Mouse (Mus musculus) limb, embryonic 12.5 days (tissue): Measurements from ENCODE around the gene Pspn. TPM values are rescaled to one million over a fixed set of nuclear protein-coding genes. Genes with fewer than 3 reads are reported as not detected.
A peak's percentile ranks its signal among the peaks of the same experiment; 100 is the strongest.

Experiments used
- ATAC-seq: fragments of 200-750 bp; cut with Nextera tagmentation; 2 replicates; pipeline ENCODE4 v1.8.0; 2017; ENCODE audit warnings: low read depth, moderate TSS enrichment; ENCODE audit not compliant: insufficient number of reproducible peaks, insufficient read depth, low FRiP score, low TSS enrichment
- H3K27ac ChIP-seq: fragments of 300-500 bp; sonication (generic); 2 replicates; pipeline ENCODE4 v1.5.1; 2016; ENCODE audit warnings: mild to moderate bottlenecking, moderate library complexity
- H3K27me3 ChIP-seq: fragments of 300-500 bp; sonication (generic); 2 replicates; pipeline ENCODE4 v1.6.1; 2016; ENCODE audit warnings: mild to moderate bottlenecking, moderate library complexity
- H3K36me3 ChIP-seq: fragments of 300-500 bp; sonication (generic); 2 replicates; pipeline ENCODE4 v1.6.1; 2016; ENCODE audit warnings: mild to moderate bottlenecking, moderate library complexity
- H3K4me1 ChIP-seq: fragments of 300-500 bp; sonication (generic); replicated peaks from 2 replicates; pipeline ENCODE4 v1.6.1; 2016
- H3K4me2 ChIP-seq: fragments of 300-500 bp; sonication (generic); 2 replicates; pipeline ENCODE4 v1.6.1; 2016; ENCODE audit warnings: mild to moderate bottlenecking, moderate library complexity
- H3K4me3 ChIP-seq: fragments of 300-500 bp; sonication (generic); replicated peaks from 2 replicates; pipeline ENCODE4 v1.5.1; 2016; ENCODE audit warnings: mild to moderate bottlenecking
- H3K9ac ChIP-seq: fragments of 300-500 bp; sonication (generic); replicated peaks from 2 replicates; pipeline ENCODE4 v1.6.1; 2016; ENCODE audit warnings: mild to moderate bottlenecking, moderate library complexity
- H3K9me3 ChIP-seq: fragments of 300-500 bp; sonication (generic); 2 replicates; pipeline ENCODE4 v1.6.1; 2016; ENCODE audit warnings: mild to moderate bottlenecking, moderate library complexity
- WGBS: fragments of 180-500 bp; shearing (Covaris S2); methylation state at CpG from one replicate; pipeline ENCODE4 v1.1.7; 2016; 5-methylcytosine and 5-hydroxymethylcytosine counted together
- polyA plus RNA-seq: library from polyadenylated mRNA; unstranded; fragments of >200 nt; fragmentation: Nextera tagmentation; extraction: Ambion mirVana; gene quantifications from 2 replicates; pipeline ENCODE4 v1.2.1, GENCODE M21; 2016

Gene Pspn
- polyA plus RNA-seq, 1 experiment from 2014 or later: not detected

- WGBS: 86% methylated on average over 2 of the region's 2 CpGs
- H3K36me3 ChIP-seq: peaks cover 56% of the 10 kb centered on the region
- no peak overlapping the region for H3K4me2 ChIP-seq
- H3K27ac ChIP-seq: no peak overlapping the region
- no peaks in the 10 kb centered on the region for H3K4me1 ChIP-seq
- no peaks in the 10 kb centered on the region for H3K27me3 ChIP-seq
- no peak overlapping the region for H3K4me3 ChIP-seq
- ATAC-seq: no peak
- H3K9me3 ChIP-seq: no peaks in the 10 kb centered on the region
- no peak overlapping the region for H3K9ac ChIP-seq
These were observed 19.9 kb upstream of the Pspn start for GRCm38 (mm10) chr17:57019693-57020092.

- H3K36me3 ChIP-seq: peaks cover 22% of the 10 kb centered on the region
- WGBS: 76% methylated on average over 13 of the region's 13 CpGs
- H3K9me3 ChIP-seq: no peaks in the 10 kb centered on the region
- H3K4me1 ChIP-seq: peaks cover 17% of the 10 kb centered on the region
- no peak for ATAC-seq
- H3K4me3 ChIP-seq: peak overlapping the region; percentile 71
- H3K4me2 ChIP-seq: peak overlapping the region; percentile 93
- H3K9ac ChIP-seq: no peak overlapping the region
- no peaks in the 10 kb centered on the region for H3K27me3 ChIP-seq
- H3K27ac ChIP-seq: peak overlapping the region; percentile 93
These were observed 12.5 kb upstream of the Pspn start for GRCm38 (mm10) chr17:57012245-57012795.

GRCm38 (mm10) chr17:57011236-57012141 lies 11.7 kb upstream of the Pspn start, which contains the start of the genes Gtf2f1 and Gm17949:
Gene Gtf2f1, minus strand, starts transcription at chr17:57011288.
Gene Gm17949, plus strand, starts transcription at chr17:57011469.
- peaks cover 31% of the 10 kb centered on the region for H3K36me3 ChIP-seq
- H3K27me3 ChIP-seq: no peaks in the 10 kb centered on the region
- peak; percentile 90 for ATAC-seq
- H3K4me3 ChIP-seq: peak within 1 kb of the TSS; percentile 71
- H3K9ac ChIP-seq: peak within 1 kb of the TSS; percentile 79
- under 1% methylated on average over 51 of the region's 51 CpGs for WGBS
- peaks cover 17% of the 10 kb centered on the region for H3K4me1 ChIP-seq
- no peaks in the 10 kb centered on the region for H3K9me3 ChIP-seq
- H3K4me2 ChIP-seq: peak within 1 kb of the TSS; percentile 93
- peak within 1 kb of the TSS; percentile 93 for H3K27ac ChIP-seq

- peak overlapping the region; percentile 71 for H3K4me3 ChIP-seq
- H3K4me1 ChIP-seq: peaks cover 17% of the 10 kb centered on the region
- H3K27ac ChIP-seq: peak overlapping the region; percentile 73
- ATAC-seq: peak; percentile 56
- H3K9me3 ChIP-seq: no peaks in the 10 kb centered on the region
- H3K9ac ChIP-seq: peak overlapping the region; percentile 79
- H3K27me3 ChIP-seq: no peaks in the 10 kb centered on the region
- under 1% methylated on average over 19 of the region's 19 CpGs for WGBS
- peaks cover 37% of the 10 kb centered on the region for H3K36me3 ChIP-seq
- H3K4me2 ChIP-seq: peak overlapping the region; percentile 93
These were observed 11.1 kb upstream of the Pspn start for GRCm38 (mm10) chr17:57010911-57011235.

- WGBS: 93% methylated on average over 13 of the region's 13 CpGs
- Histone ChIP-seq H3K9me3 (no peaks in the 10 kb centered on the region), H3K9ac (no peak overlapping the region), H3K4me2 (no peak overlapping the region), H3K4me1 (peaks cover 16% of the 10 kb centered on the region), H3K4me3 (no peak overlapping the region), H3K27ac (no peak overlapping the region), H3K36me3 (peaks cover 72% of the 10 kb centered on the region), H3K27me3 (no peaks in the 10 kb centered on the region)
- ATAC-seq: no peak
These were observed 7.5 kb upstream of the Pspn start for GRCm38 (mm10) chr17:57007137-57007905.

- WGBS: 90% methylated on average over 7 of the region's 7 CpGs
- Histone ChIP-seq H3K4me2 (no peak overlapping the region), H3K27ac (no peak overlapping the region), H3K9me3 (no peaks in the 10 kb centered on the region), H3K36me3 (peaks cover 81% of the 10 kb centered on the region), H3K4me3 (no peak overlapping the region), H3K9ac (no peak overlapping the region), H3K27me3 (no peaks in the 10 kb centered on the region), H3K4me1 (no peaks in the 10 kb centered on the region)
- no peak for ATAC-seq
These were observed 4.2 kb upstream of the Pspn start for GRCm38 (mm10) chr17:57003994-57004393.

- Histone ChIP-seq H3K9ac (no peak overlapping the region), H3K4me2 (no peak overlapping the region), H3K27me3 (no peaks in the 10 kb centered on the region), H3K9me3 (no peaks in the 10 kb centered on the region), H3K36me3 (peaks cover 64% of the 10 kb centered on the region), H3K4me3 (no peak overlapping the region), H3K4me1 (peaks cover 9% of the 10 kb centered on the region), H3K27ac (no peak overlapping the region)
- ATAC-seq: no peak
- 71% methylated on average over 8 of the region's 8 CpGs for WGBS
These were observed 1.4 kb upstream of the Pspn start for GRCm38 (mm10) chr17:57001228-57001627.

- WGBS: 96% methylated on average over 9 of the region's 9 CpGs
- Histone ChIP-seq H3K4me3 (no peak overlapping the region), H3K9me3 (no peaks in the 10 kb centered on the region), H3K4me1 (peaks cover 9% of the 10 kb centered on the region), H3K4me2 (no peak overlapping the region), H3K36me3 (peaks cover 64% of the 10 kb centered on the region), H3K9ac (no peak overlapping the region), H3K27me3 (no peaks in the 10 kb centered on the region), H3K27ac (no peak overlapping the region)
- no peak for ATAC-seq
These were observed 404 bp downstream of the Pspn start for GRCm38 (mm10) chr17:56999414-56999813.

GRCm38 (mm10) chr17:56997029-56997667 lies 2.7 kb downstream of the Pspn start, which contains the start of gene Alkbh7:
Gene Alkbh7, plus strand, starts transcription at chr17:56997339.
- H3K9ac ChIP-seq: peak within 1 kb of the TSS; percentile 55
- WGBS: under 1% methylated on average over 38 of the region's 38 CpGs
- H3K36me3 ChIP-seq: peaks cover 66% of the 10 kb centered on the region
- H3K4me2 ChIP-seq: peak within 1 kb of the TSS; percentile 69
- peak; percentile 99 for ATAC-seq
- H3K4me1 ChIP-seq: peaks cover 9% of the 10 kb centered on the region
- 0 out of 2 replicates have a peak within 1 kb of the TSS, but pooled peaks have one; percentile 51 for H3K27ac ChIP-seq
- no peaks in the 10 kb centered on the region for H3K9me3 ChIP-seq
- peak within 1 kb of the TSS; percentile 79 for H3K4me3 ChIP-seq
- H3K27me3 ChIP-seq: no peaks in the 10 kb centered on the region

- no peak overlapping the region for H3K9ac ChIP-seq
- 80% methylated on average over 2 of the region's 2 CpGs for WGBS
- H3K4me3 ChIP-seq: peak overlapping the region; percentile 79; the same call in 1 of the 2 replicates
- H3K27me3 ChIP-seq: no peaks in the 10 kb centered on the region
- no peak for ATAC-seq
- H3K4me1 ChIP-seq: peaks cover 9% of the 10 kb centered on the region
- no peak overlapping the region for H3K27ac ChIP-seq
- peaks cover 72% of the 10 kb centered on the region for H3K36me3 ChIP-seq
- H3K9me3 ChIP-seq: no peaks in the 10 kb centered on the region
- H3K4me2 ChIP-seq: peak overlapping the region; percentile 69
These were observed 3.3 kb downstream of the Pspn start for GRCm38 (mm10) chr17:56996506-56996905.
